Mouse (Mus musculus) right cerebral cortex, postnatal 36 days (tissue): ENCODE data around the gene Prr5.

Experiments
- DNase-seq, 2 experiments: peaks; one replicate each; pipeline ENCODE4 v3.0.0; 2022; ENCODE audit warnings: low spot score in 2 of 2, mixed read lengths in 1 of 2

The Prr5 gene

DNA sequence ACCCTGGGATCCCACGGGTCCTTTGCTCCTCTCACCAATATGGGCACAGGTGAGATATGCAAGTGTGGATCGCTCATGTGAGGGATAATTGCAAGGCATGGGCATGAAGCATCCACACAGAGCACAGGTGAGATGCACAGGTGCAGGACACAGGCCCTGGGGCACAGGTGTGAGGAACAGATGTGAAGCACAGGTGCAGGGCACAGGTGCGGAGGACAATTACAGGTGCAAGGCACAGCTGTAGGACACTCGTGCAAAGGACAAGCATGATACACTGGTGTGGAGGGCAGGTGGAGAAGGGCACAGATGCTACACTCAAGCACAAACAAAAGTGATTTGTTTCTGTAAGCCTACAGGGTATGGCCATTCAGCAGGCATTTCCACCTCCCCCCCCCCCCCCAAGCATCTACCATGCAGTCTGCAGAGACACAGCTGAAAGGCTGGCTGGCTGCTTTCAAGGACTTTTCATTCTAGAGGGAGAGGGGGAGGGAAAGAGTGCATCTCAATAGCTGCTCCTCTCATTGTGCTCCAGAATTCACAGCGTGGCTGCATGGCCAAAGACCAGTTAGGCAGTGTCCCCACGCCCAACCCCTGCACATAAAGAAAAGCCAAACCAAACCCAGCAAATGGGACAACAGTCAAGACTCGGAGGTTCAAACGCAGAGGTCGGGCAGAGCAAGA, 11.9 kb upstream of the Prr5 start:
- DNase-seq = no peak

DNA sequence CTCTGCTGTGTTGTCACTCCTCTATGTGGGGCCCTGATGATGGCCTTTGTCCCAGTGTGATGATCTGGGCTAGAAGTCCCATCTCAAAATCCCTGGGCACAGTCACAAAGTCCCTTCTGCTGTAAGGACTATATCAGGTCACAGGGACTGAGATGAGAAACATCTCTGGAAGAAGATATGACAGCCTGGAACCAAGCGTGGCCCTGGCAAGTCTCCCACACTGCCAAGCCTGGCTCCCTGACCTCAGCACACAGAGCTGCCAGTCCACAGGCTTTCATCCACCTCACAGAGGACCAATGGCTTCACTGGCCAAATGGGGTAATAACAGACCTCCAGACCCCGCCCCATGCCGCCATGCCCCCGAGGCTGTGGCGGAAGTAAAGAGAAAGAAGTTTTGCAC, 10.8 kb upstream of the Prr5 start:
- DNase-seq = no peak

DNA sequence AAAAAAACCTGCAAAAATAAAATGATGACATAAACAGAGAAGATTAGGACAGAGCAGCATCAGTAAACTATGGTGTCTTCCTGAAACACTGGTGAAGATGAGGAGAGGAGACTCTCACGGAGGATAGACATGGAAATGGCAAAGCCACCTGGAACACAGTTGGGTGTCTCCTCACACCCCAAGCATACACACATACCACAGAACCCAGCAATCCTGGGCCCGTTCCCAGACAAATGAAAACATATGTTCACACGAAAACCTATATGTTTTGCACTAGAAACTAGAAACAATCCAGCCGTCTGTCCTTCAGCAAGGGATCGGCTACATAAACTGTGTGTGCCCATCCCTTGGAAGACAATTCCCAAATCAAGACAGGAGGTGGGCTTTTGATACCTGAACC, 9.6 kb upstream of the Prr5 start:
- no peak for DNase-seq

DNA sequence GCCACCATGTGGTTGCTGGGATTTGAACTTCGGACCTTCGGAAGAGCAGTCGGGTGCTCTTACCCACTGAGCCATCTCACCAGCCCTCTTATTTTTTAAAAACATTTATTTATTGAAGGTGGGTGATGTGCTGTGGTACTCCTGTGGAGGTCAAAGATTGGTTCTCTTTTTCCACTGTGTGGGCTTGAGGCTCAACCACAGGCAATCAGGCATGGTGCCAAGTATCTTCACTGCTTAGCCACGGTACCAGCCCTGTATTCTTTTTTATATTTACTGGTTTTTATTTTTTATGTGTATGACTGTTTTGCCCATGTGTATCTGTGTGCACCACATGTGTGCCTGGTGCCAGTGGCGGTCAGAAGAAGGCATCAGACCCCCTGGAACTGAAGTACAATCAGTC, 8.1 kb upstream of the Prr5 start:
- no peak for DNase-seq

DNA sequence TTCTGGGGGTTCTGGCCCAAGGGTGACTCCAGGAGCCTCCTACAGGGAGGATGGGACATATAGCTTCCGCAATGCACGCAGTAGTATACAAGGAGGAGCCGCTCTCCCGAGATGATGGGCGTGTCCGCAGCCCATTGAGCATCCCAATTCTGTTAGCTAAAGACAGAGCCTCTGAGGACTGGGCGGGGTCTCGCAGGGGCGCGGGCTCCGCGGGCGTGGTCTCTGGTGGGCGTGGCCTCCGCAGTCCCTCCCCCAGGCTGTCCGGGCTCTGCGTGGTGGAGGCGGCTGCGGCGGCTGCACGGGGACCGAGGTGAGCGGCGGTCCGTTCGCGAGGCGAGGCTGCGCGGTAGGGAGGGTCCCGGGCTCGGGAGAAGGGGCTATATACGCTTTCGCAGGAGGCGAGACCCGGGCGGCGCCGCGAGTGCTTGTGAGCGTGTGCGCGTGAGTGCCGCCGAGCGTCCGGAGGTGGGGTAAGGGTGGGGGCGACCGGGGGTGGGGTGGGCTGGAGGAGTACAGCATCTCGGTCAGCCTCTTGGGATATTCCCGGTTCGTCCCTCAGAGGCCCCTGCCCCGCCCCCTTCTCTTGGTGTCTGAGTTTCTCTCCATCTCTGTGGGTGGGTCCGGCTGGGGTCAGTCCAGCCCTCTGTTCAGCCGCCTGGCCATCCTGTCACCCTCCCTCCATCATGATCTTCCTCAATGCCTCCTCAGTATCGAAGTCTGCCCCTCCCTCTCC, 6.3 kb upstream of the Prr5 start:
- DNase-seq = no peak

DNA sequence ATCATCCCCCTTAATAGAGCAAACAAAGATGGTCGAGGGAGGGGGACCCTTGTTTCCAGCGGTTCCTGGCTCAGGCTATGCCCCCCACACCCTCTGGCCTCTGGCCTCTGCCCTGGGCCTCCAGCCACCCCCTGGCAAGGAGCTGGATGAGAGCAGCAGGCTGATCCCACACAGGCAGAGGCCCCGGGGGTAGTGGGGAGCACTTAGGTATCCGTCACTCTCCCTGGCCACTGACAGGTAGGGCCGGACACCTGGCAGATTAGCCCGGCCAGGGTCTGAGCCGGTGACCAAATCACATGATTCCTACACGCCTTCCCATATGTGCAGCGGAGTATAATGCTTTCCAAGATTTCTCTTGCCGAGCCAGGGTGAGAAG, 5.7 kb upstream of the Prr5 start:
- no peak for DNase-seq

DNA sequence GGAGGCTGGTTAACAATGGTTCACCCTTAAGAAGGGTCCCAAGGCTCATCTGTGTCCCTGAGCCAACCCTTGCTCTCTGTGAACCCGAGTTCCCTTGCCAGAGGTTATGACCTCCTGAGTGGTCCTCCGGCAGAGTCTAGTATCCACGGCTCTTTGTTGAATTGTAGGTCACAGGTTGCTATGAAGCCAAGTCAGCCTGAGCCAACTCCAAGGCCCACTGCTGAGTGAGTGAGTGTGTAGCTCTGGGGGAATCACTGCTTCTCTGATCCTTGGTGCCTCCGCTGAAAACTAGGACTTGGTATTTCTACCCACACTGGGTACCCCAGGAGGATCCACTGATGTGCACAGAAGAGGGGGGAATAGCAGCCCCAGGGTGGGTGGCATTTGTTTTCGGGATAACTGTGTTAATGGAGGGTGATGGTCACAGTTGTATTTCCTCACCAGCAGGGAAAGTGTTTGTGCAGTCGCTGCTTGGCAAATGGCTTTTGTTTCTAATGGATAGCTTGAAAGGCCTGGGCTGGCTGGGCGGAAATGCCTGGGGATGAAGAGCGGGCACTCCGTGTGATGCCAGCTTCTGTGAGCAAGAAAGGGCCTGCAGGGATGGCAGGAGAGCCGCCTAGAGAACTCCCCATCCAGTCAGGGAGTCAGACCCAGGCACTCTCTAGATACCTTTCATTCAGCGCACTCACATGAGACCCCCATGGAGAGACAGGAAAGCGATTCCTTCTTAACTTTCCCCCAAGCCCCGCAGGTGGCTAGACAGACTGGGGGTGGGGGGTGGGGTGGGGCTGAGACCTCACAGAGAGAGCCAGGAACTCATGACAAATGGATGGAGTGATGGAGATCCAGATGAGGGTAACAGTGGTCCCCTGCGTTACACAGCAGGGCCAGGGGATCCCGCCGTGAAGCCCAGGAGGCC, 4.6 kb upstream of the Prr5 start:
- DNase-seq = no peak

DNA sequence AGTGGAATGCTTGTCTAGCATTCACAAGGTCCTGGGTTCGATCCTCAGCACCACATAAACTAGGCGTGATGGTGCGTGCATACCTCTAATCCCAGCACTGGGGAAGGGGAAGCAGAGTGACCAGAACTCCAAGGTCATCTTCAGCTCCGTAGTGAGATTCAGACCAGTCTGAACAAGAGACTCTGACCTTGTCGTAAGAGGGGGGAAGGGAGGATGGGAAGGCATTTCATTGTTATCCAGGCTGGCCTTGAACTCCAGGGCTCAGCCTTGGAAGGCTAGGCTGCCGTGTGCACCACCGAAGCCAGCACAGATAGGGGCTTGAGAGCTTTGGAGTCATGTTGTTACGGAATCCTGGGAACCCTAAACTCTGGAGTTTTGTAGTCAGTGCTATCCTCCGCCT, 3.8 kb upstream of the Prr5 start:
- DNase-seq = no peak

DNA sequence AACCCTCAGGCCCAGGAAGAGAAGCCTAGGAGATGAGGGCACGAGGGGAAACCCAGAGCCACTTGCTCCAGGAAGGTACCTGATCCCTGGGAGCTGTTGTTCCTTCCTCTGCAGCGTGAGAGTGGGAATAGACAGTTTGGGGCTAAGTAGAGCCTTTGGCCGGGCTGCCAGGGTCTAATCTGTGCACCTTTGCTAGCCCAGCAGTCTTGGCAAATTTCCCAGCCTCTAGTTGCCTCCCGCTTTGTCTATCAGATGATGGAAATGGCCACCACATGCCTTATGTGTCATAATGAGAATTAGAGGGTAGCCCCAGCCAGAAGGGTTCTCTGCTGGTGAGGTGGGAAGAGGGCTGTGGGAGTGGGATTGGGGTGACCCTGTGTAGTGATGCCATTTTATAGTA, 3.4 kb upstream of the Prr5 start:
- no peak for DNase-seq

DNA sequence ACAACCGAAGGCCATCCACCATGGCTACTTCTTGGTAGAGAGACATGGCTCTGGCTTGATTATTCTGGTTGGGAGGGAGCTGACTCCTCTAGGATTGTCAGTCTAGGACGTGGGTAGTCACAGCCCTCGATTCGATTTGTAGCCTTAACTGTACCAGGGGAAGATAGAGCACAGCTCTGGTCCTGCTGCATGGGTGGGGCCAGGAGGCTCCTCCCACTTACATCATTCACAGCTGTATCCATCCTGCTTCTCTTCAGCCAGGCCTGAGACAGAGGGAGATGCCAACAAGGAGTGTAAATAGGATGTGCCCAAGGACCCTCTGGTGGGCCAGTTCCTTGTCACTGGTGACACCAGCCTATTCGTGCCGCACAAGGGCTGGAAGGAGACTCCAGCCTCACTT, 1.8 kb upstream of the Prr5 start:
- no peak for DNase-seq

DNA sequence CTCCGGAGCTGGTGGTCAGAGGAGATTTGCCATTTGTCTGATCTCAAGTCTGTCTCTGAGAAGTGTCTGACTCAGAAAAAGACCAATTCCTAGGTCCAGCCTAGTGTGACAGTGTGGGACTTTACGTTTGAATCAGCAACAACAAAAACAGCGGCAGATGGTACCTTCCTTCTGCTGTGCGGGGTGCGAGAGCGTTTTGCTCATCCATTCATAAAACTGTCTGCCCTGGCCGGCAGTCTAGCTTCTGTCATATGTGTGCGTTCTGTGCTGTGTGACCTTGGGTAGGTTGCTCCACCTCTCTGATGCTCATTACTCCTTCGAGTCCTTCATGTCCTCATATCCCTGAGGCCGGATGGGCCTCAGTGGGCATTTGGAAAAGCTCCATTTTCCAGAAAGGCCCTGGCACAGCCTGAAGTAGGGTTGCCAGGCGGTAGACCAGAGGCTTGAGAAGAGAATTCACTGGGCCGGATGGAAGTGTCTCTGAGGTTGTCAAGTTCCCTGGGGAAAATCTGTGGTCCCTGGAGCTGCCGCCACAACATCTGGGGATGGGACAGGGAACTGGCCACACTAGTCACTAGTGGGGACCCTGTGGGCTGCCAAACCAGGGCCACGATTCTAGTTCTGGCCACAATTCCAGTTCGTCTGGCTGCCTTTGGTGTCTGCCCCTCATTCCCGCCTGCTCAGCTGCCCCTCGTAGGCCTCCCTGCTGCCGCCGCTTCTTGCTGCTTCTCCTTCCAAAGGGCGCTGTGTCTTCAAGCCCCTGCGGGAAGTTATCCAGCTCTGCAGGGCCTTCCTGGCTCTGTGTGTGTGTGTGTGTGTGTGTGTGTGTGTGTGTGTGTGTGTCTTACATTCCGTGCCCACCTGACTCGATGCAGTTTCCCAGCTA, 594 bp downstream of the Prr5 start:
- DNase-seq = no peak

DNA sequence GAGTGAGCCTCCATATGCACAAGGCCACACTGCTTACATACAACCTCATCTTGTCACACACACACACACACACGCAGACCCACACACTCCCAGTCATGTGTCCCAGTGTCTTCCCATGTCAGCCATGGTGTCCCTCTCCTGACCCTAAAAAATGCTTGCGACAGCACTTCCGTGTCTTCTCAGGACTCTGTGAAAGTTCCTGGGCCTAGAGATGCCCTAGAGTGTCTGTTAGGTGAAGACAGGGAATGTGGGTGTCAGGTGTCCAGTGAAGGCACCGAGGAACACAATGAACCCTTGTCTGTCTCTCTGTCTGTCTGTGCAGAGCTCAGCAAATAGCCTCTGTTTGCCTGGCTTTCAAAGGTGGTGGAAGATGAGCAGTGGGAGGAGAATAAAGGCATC, 1.2 kb downstream of the Prr5 start:
- DNase-seq = no peak

DNA sequence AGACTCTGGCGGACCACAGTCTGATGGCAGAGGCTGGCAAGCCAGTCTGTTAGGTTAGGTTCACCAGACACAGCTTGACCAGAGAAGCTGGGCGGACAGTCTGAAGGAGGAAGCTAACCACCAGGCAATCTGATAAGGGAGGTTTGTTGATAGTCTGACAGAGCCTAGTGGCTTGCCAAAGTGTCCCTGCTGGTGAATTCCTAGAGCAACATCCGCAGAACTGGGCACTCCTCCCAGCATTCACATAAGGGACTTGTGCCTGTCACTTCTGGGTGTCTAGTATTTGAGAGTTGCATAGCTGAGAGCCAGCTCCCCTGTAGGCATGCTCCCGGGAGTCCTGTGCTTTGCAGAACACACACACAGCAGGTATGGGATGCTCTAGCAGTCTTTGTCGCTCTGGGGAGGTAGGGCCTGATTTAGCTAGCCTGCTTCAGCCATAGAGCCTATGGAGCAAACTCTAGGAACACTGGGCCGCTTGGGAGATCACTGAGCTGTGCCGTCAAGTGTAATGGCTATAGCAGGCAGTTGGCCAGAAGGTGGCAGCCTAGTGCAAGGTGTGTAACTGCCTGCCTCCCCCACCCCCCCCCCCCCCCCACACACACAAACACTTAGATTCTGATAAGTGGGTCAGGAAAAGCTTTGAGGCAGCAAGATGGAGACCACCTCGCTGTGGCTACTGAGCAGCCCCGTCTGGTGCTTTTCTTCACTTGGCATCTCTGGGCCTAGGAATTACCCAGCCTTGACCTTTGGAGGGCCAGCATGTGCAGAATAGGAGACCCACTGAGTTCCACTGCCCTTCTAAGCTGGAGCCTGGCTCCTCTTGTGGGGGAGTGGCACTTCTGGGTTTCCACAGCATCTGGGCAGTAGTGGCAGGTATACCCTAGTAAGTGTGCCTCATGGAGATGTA, 2.2 kb downstream of the Prr5 start:
- DNase-seq = no peak

DNA sequence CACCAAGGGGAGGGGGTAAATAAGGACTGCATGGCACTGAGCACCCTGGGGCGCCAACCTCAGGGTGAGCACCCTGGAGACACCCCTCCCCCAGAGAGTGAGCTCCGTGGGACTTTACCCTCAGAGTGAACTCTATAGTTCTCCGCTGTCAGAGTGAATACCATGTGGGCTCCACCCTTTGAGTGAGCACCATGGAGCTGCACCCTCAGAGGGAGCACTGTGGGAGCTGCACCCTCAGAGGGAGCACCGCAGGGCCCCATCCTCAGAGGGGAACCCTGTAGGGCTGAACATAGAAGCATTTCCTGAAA, 2.8 kb downstream of the Prr5 start:
- DNase-seq = no peak

DNA sequence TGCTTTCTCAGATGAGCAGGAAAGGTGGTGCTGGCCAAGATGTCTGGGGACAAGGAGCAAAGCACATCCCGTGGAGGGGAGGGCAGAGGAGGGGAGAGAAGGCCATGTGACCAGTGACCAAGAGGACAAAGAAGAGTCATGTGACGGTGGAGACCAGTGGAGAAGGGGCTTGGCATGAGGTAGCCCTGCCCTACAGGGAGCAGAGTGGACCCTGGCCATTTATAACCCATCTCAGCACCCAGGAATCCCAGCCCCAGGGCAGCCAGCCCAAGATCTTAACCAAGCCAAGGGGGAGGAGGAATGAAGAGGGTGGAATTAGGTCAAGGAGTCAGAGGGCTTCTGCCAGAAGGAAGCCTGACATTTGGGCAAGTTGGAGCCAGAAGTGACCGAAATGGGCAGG, 3.2 kb downstream of the Prr5 start:
- no peak for DNase-seq

DNA sequence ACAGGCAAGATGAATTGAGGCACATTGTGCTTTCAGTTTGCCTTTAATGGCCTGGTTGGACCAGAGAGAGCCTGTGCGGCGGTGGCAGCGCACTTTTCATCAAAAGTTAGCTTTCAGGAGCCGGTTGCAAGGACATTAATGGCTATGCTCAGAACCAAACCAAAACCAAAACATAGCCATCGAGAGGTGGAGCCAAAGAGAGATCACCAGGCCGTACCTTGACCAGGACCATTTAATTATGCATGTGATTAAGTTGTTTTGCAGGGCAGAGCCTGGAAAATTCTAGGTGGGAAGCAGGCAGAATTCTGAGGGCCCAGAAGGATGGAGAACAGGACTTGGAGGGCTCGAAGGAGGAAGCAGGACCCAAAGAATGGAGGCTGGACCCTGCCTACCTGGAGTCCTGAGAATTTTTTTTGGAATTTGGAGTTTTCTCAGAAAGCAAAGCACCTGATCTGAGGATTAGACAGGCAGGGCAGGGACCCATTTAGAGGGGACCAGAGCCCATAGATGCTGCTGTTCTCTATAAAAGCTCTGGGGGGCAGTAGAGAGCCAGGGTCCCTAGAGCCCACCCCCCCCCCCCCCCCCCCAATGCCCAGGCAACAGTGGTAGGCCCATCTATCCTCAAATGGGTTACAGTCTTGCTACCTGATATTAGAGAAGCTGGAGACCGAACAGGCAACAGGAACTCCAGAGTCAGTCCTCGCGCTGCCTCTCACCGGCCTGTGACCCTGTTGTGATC, 5.1 kb downstream of the Prr5 start:
- DNase-seq = no peak

DNA sequence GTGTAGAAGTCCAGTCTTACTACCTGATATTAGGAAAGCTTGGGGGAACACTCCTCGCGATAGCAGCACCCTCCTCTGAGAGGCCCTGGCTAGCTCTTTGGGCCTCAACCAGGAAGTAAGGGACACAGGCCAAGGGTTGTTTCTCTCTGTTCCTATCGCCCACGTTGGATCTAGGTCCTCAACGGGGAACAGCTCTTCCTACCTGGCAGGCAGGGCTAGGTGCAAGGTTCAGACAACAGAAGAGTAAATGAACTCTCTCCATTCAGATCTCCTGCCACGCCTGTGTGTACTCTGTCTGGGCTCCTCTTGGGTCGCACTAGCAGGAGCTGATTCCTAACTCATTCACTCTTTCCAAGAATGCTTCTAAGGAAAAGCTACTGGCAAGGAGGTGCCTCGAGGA, 5.9 kb downstream of the Prr5 start:
- DNase-seq = no peak

DNA sequence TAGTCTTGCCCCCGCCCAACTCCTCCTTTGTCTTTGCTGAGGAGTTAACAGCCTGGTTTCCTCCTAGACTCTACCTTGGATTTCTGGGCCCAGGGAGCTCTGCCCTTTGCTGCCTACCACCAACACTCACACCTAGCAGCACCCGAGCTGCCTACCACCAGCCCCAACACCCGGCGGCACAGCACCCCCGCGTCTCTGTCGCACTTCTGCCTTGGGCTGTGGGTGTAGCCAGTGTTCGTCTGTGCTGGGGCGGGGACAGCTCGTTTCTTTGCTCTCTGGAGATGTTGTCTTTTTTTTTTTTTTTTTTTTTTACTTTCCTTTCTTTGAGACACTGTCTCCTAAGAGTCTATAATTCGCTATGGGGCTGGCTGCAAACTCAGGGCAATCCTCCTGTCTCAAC, 8.5 kb downstream of the Prr5 start:
- peak in 1 of 2 experiments; percentile 68 for DNase-seq

DNA sequence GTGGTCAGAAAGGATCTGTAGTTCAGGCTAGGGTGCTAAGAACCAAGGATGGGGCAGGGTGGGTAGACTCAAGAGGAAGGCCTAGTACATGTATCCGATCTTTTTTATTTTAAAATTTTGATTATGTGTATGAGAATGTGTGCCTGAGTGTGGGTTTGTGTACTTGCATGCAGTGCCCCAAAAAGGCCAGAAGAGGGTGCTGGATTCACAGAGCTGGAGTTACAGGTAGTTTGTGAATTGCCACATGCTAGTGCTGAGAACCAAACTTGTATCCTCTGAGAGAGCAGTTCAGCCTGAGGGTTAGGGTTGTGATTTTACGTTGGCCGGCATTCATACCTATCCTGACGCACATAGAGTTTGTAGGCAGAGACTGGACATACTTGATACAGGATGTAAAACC, 9.7 kb downstream of the Prr5 start:
- no peak for DNase-seq

DNA sequence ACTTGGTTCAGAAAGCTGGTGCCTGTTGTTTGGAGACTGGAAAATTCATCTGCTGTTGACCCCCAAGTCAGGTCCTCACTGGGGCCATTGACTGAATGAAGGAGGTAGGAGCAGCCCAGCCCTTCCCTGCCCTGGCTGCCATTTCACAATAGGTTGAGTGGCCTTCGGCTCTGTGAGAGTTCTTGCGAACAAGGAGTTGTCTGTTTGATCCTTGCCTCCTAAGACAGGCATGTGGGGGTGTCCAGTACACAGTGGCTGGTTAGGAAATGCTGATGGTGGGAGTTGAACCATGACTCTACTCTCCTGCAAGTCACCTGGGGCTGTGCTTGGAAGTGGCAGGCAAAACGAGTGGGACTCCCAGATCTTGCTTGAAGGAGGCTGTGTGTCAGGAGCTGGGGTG, 10.4 kb downstream of the Prr5 start:
- DNase-seq = no peak
